Mouse (Mus musculus) lung, adult 2 months (tissue): Measurements from ENCODE around the gene Bud31. TPM values are rescaled to one million over a fixed set of nuclear protein-coding genes. Genes with fewer than 3 reads are reported as not detected.
"Not testable (repeated sequence)": the region's sequence is repeated elsewhere in the genome, so short reads cannot be mapped to it uniquely, and the experiment has no call there.

Experiments
- DNase-seq: peaks from one replicate; pipeline ENCODE4 v3.0.0; 2022
- H3K4me1 ChIP-seq: fragments of 200-500 bp; 2 replicates; pipeline ENCODE4 v1.6.1; 2011; ENCODE audit warnings: low read length; ENCODE audit not compliant: control insufficient read depth, insufficient read depth
- H3K4me3 ChIP-seq: fragments of 200-500 bp; replicated peaks from 2 replicates; pipeline ENCODE3; 2011; ENCODE audit warnings: low read depth, mild to moderate bottlenecking, control low read depth, low read length; ENCODE audit errors: extremely low read depth
- CTCF ChIP-seq: fragments of 200-500 bp; IDR thresholded peaks from 2 replicates; pipeline ENCODE4 v1.5.1; 2011; ENCODE audit warnings: mild to moderate bottlenecking, low read length, control low read depth; ENCODE audit not compliant: insufficient read depth
- POLR2A ChIP-seq: fragments of 200-500 bp; IDR thresholded peaks from 2 replicates; pipeline ENCODE4 v1.6.1; 2011; ENCODE audit warnings: low read depth, mild to moderate bottlenecking, control low read depth, low read length, borderline replicate concordance; ENCODE audit errors: extremely low read depth
- WGBS: fragments of 180-500 bp; shearing (Covaris S2); methylation state at CpG from one replicate; pipeline ENCODE4 v1.1.7; 2018; 5-methylcytosine and 5-hydroxymethylcytosine counted together
- polyA plus RNA-seq: library from polyadenylated mRNA; depleted of rRNA; stranded (reverse); fragments of >200 nt; gene quantifications from 2 replicates; pipeline ENCODE4 v1.2.3, GENCODE M21; 2012

Gene Bud31
- polyA plus RNA-seq, 1 experiment: 33.1 TPM

GRCm38 (mm10) chr5:145119385-145119784 lies 20.8 kb upstream of the Bud31 start:
- WGBS: 95% methylated on average over 2 of the region's 2 CpGs

GRCm38 (mm10) chr5:145120921-145121320 lies 19.2 kb upstream of the Bud31 start:
- DNase-seq: no peak
- TF ChIP-seq CTCF: no peak
- no peak for TF ChIP-seq POLR2A
- Histone ChIP-seq H3K4me1 (peaks cover 14% of the 10 kb centered on the region), H3K4me3 (no peak overlapping the region)
- 61% methylated on average over 7 of the region's 7 CpGs for WGBS

More at GRCm38 (mm10) chr5:145119385-145119784, 20.8 kb upstream of the Bud31 start:
- H3K4me3 ChIP-seq: no peak overlapping the region
- no peak for DNase-seq
- peak; percentile 58 for TF ChIP-seq CTCF
- TF ChIP-seq POLR2A: no peak
- H3K4me1 ChIP-seq: peaks cover 14% of the 10 kb centered on the region

DNA sequence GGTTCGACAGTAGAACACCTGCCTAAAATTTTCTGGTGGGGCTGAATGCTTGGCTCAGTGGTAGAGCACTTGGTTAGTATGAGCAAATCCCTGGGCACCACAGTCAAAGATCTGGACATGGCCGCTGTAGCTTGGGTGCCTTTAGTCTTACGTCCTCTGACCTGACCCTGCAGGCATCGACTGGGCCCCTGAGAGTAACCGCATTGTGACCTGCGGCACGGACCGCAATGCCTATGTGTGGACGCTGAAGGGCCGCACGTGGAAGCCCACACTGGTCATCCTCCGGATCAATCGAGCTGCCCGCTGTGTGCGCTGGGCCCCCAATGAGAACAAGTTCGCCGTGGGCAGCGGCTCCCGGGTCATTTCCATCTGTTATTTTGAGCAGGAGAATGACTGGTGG lies 16.8 kb upstream of the Bud31 start:
- no peak for TF ChIP-seq POLR2A
- TF ChIP-seq CTCF: no peak
- no peak overlapping the region for H3K4me3 ChIP-seq
- 92% methylated on average over 19 of the region's 19 CpGs for WGBS

GRCm38 (mm10) chr5:145126580-145126979 lies 13.6 kb upstream of the Bud31 start:
- TF ChIP-seq POLR2A (no peak), CTCF (no peak)
- no peak overlapping the region for H3K4me3 ChIP-seq
- no peak for DNase-seq
- 90% methylated on average over 9 of the region's 9 CpGs for WGBS
- H3K4me1 ChIP-seq: no peaks in the 10 kb centered on the region

More for the DNA sequence above, 16.8 kb upstream of the Bud31 start:
- DNase-seq: no peak
- peaks cover 3% of the 10 kb centered on the region; the same call in 1 of the 2 replicates for H3K4me1 ChIP-seq

- Histone ChIP-seq H3K4me3 (no peak overlapping the region), H3K4me1 (no peaks in the 10 kb centered on the region)
- 79% methylated on average over 4 of the region's 4 CpGs for WGBS
- TF ChIP-seq CTCF: no peak
- no peak for TF ChIP-seq POLR2A
- no peak for DNase-seq
Observed at GRCm38 (mm10) chr5:145129124-145129523, 11.0 kb upstream of the Bud31 start.

- DNase-seq, H3K4me1 ChIP-seq, H3K4me3 ChIP-seq: not testable (repeated sequence)
- WGBS: 76% methylated on average over 6 of the region's 6 CpGs
Observed at GRCm38 (mm10) chr5:145129773-145130172, 10.4 kb upstream of the Bud31 start.

GRCm38 (mm10) chr5:145130191-145130590 lies 10.0 kb upstream of the Bud31 start:
- 65% methylated on average over 11 of the region's 11 CpGs for WGBS

DNA sequence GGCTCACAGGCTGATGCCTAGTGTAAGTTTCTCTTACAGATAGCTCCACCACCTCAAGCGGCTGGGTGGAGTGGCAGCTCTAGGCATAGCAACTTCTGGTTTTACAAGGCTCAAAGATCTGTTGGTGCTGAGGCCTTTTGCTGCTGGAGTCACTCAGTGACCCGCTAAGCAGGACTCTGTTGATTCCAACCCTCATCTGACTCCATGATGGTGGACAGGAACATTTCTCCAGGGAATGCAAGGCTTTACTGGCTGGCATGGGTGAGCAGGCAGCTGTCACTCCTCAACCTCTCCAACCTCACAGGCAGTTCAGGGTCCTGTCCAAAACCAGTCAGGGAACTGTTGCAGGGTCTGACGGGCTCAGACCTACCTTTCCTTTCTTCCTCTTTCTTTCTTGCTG lies 9.2 kb upstream of the Bud31 start:
- WGBS: 76% methylated on average over 3 of the region's 3 CpGs
- TF ChIP-seq POLR2A: no peak
- TF ChIP-seq CTCF: no peak

More at GRCm38 (mm10) chr5:145130191-145130590, 10.0 kb upstream of the Bud31 start:
- DNase-seq: no peak
- Histone ChIP-seq H3K4me3 (no peak overlapping the region), H3K4me1 (no peaks in the 10 kb centered on the region)
- TF ChIP-seq CTCF (no peak), POLR2A (no peak)

GRCm38 (mm10) chr5:145133275-145133674 lies 6.9 kb upstream of the Bud31 start:
- H3K4me1 ChIP-seq, H3K4me3 ChIP-seq, DNase-seq: not testable (repeated sequence)
- 86% methylated on average over 6 of the region's 6 CpGs for WGBS

More for the DNA sequence above, 9.2 kb upstream of the Bud31 start:
- H3K4me1 ChIP-seq: no peaks in the 10 kb centered on the region
- H3K4me3 ChIP-seq: no peak overlapping the region
- no peak for DNase-seq

DNA sequence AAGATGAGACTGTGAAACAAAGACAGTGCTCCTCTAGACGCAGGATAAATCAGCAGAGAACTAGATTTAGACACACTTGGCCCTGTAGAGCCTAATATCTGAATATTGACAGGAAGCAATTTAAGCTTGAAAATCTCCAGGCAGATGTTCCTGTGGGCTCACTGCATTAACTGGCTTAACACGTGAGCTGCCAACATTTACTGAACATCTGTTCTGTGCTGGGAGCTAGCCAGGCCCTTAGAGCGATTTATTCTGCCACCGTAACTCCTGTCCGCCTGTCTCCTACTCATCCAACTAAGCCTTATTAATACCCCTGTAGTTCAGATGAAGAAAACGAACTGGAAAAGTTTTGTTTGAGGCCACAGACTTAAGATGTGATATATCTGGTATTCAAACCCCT lies 1.3 kb upstream of the Bud31 start:
- TF ChIP-seq CTCF (no peak), POLR2A (no peak)
- 5% methylated on average over 6 of the region's 6 CpGs for WGBS
- no peak for DNase-seq
- peak overlapping the region; percentile 91 for H3K4me3 ChIP-seq
- H3K4me1 ChIP-seq: peaks cover 2% of the 10 kb centered on the region; the same call in 1 of the 2 replicates

DNA sequence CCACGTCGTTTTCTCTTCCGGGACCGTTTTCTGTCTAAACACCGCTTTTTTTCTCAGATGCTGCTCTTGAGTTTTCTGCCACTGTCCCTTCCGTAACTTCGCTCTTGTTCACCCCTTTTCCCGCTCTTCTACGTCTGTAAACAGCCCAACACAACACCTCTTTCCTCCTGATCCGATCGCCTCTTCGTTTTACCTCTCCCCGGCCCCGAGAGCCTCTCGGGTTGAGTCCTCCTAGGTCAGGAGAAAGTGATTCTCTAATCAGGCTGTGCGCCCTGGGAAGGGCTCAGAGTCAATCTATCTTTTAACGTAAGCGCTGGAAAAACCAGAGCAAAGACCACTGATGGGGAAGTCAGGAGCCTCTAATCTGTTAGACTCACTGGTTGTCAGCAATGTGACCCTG lies 449 bp downstream of the Bud31 start:
- DNase-seq: no peak
- Histone ChIP-seq H3K4me1 (peaks cover 2% of the 10 kb centered on the region; the same call in 1 of the 2 replicates), H3K4me3 (peak overlapping the region; percentile 97)
- WGBS: under 1% methylated on average over 18 of the region's 18 CpGs
- TF ChIP-seq CTCF (no peak), POLR2A (no peak)
